Mouse (Mus musculus) thymus, adult 2 months (tissue): ENCODE measurements around the gene Ap4m1.

ENCODE experiments used
- CTCF ChIP-seq: fragments of 200-500 bp; IDR thresholded peaks from 2 replicates; pipeline ENCODE4 v1.5.1; 2012; ENCODE audit warnings: mild to moderate bottlenecking, control low read depth, low read length, moderate library complexity, borderline replicate concordance; ENCODE audit not compliant: control insufficient read depth, poor library complexity, insufficient read depth; ENCODE audit errors: extremely low read depth
- POLR2A ChIP-seq: fragments of 200-500 bp; IDR thresholded peaks from 2 replicates; pipeline ENCODE4 v1.6.1; 2012; ENCODE audit warnings: mild to moderate bottlenecking, low read length, control low read depth, moderate library complexity; ENCODE audit not compliant: control insufficient read depth, poor library complexity, insufficient read depth; ENCODE audit errors: extremely low read depth

DNA sequence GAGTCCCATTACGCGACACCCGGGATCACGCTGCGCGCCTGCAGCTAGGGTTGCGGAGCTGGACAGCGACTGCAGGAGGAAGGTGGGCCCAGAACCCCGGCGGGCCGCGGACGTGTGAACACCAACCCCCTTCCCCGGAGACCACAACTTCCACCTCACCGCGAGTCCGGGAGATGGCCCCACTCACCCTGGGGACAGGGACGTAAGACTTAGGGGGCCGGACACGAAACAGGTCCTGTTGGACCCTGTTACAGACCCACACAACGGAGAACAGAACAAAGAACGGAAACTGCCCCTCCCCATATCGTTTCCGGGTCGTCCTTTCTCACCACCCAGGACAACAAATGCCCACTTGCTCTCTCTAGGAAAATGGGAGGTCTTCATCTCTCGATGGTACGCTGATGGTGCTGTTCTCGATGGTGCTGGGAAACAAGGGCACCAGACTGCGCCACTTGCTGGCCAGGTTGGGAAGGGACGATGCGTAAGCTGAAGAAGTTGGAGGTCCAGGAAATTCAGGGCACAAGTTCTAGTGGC is 16.3 kb upstream of the Ap4m1 start, which contains the start of gene Zfp113:
- TF ChIP-seq CTCF (peak; percentile 75; the same call in 1 of the 2 replicates), POLR2A (no peak)
